Mouse (Mus musculus): Measurements from ENCODE around the gene Ckm.

The Ckm gene

GRCm38 (mm10) chr7:19429726-19430125 is 25.1 kb downstream of the Ckm start:
- no peak for DNase-seq (ENCODE audit: low read depth in 1 of 2, low spot score in 2 of 2)

GRCm38 (mm10) chr7:19430402-19430801 is 25.8 kb downstream of the Ckm start:
- DNase-seq (ENCODE audit: low read depth in 1 of 2, low spot score in 2 of 2) = no peak

- DNase-seq (ENCODE audit: low read depth in 1 of 2, low spot score in 2 of 2) = no peak
Observed at GRCm38 (mm10) chr7:19432475-19432874, 27.9 kb downstream of the Ckm start.

GRCm38 (mm10) chr7:19436276-19436675 is 31.7 kb downstream of the Ckm start:
- DNase-seq (ENCODE audit: low read depth in 1 of 2, low spot score in 2 of 2) = no peak

GRCm38 (mm10) chr7:19437048-19437447 is 32.5 kb downstream of the Ckm start:
- no peak for DNase-seq (ENCODE audit: low read depth in 1 of 2, low spot score in 2 of 2)

- DNase-seq (ENCODE audit: low read depth in 1 of 2, low spot score in 2 of 2) = no peak
Observed at GRCm38 (mm10) chr7:19441448-19442091, 37.0 kb downstream of the Ckm start.

- peak; percentile 48 to 67 for DNase-seq (ENCODE audit: low read depth in 1 of 2, low spot score in 2 of 2)
Observed at GRCm38 (mm10) chr7:19443344-19443743, 38.8 kb downstream of the Ckm start.

GRCm38 (mm10) chr7:19444801-19445200 is 40.2 kb downstream of the Ckm start:
- no peak for DNase-seq (ENCODE audit: low read depth in 1 of 2, low spot score in 2 of 2)

GRCm38 (mm10) chr7:19447689-19448088 is 43.1 kb downstream of the Ckm start:
- no peak for DNase-seq (ENCODE audit: low read depth in 1 of 2, low spot score in 2 of 2)

GRCm38 (mm10) chr7:19449165-19449564 is 44.6 kb downstream of the Ckm start:
- DNase-seq (ENCODE audit: low read depth in 1 of 2, low spot score in 2 of 2) = no peak

GRCm38 (mm10) chr7:19455186-19455585 is 50.6 kb downstream of the Ckm start:
- DNase-seq (ENCODE audit: low read depth in 1 of 2, low spot score in 2 of 2) = no peak

- DNase-seq (ENCODE audit: low read depth in 1 of 2, low spot score in 2 of 2) = no peak
Observed at GRCm38 (mm10) chr7:19455819-19456495, 51.4 kb downstream of the Ckm start.

- no peak for DNase-seq (ENCODE audit: low read depth in 1 of 2, low spot score in 2 of 2)
Observed at GRCm38 (mm10) chr7:19456628-19457027, 52.1 kb downstream of the Ckm start.

- DNase-seq (ENCODE audit: low read depth in 1 of 2, low spot score in 2 of 2) = no peak
Observed at GRCm38 (mm10) chr7:19457414-19458071, 53.0 kb downstream of the Ckm start.

- peak in 1 of 2 experiments; percentile 24 for DNase-seq (ENCODE audit: low read depth in 1 of 2, low spot score in 2 of 2)
Observed at GRCm38 (mm10) chr7:19458072-19458486, 53.5 kb downstream of the Ckm start.

- DNase-seq (ENCODE audit: low read depth in 1 of 2, low spot score in 2 of 2) = peak in 1 of 2 experiments; percentile 54
Observed at GRCm38 (mm10) chr7:19458591-19459111, 54.1 kb downstream of the Ckm start, which contains the start of gene Mark4. Mark4 (minus strand) TSS chr7:19458821.

GRCm38 (mm10) chr7:19459144-19459870 is 54.7 kb downstream of the Ckm start:
- DNase-seq (ENCODE audit: low read depth in 1 of 2, low spot score in 2 of 2) = no peak

GRCm38 (mm10) chr7:19460500-19460899 is 55.9 kb downstream of the Ckm start:
- no peak for DNase-seq (ENCODE audit: low read depth in 1 of 2, low spot score in 2 of 2)

- peak; percentile 57 to 78 for DNase-seq (ENCODE audit: low read depth in 1 of 2, low spot score in 2 of 2)
Observed at GRCm38 (mm10) chr7:19461488-19461887, 56.9 kb downstream of the Ckm start.

GRCm38 (mm10) chr7:19462443-19462842 is 57.9 kb downstream of the Ckm start:
- no peak for DNase-seq (ENCODE audit: low read depth in 1 of 2, low spot score in 2 of 2)

- no peak for DNase-seq (ENCODE audit: low read depth in 1 of 2, low spot score in 2 of 2)
Observed at GRCm38 (mm10) chr7:19462884-19463381, 58.4 kb downstream of the Ckm start, which contains the start of gene Exoc3l2. Exoc3l2 (plus strand) TSS chr7:19463331.

Measured in monocyte, adult 2 months (primary cell).